Mouse (Mus musculus): ENCODE measurements around the gene Stk36. TPM values are rescaled to one million over a fixed set of nuclear protein-coding genes. Genes with fewer than 3 reads are reported as not detected.

Stk36 gene
- total RNA-seq (2023) = not detected

DNA sequence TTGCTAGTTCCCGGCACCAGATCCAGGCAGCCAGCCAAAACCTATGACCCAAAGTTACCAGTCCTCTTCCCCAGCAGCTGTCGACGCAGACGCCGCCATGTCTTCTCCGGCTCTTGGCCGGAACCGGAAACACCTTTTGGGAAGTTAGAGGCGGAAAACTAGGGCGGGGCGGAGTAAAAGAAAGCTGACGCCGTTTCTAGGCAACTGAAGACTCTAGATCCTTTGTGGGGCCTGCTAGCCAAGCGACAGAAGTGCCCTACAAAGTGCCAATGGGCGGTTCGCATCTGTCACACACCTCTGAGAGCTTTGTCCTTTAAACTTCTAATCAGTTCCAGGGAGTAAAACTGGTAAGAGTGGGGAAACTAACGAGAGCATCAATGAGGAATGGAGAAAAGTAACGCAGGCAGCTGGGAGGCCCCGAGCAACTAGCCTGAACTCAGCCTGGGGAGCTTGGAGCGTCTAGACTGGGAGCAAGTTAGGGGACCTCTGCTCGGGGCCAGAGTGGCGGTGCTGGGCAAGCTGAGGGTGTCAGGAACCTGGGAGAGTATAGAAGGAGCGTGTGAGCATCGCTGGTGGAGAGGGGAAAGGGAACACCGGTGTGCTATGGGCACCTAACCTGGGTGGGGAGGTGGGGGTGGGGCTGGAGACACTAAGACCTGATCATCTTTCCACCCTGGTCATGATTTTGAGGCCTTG is at the start of gene Stk36, which contains the start of gene Rnf25:
Gene Stk36, plus strand, starts transcription at position 179 of the 696 bp plus-strand sequence.
Gene Rnf25, minus strand, starts transcription at position 131 of the 696 bp plus-strand sequence.

DNA sequence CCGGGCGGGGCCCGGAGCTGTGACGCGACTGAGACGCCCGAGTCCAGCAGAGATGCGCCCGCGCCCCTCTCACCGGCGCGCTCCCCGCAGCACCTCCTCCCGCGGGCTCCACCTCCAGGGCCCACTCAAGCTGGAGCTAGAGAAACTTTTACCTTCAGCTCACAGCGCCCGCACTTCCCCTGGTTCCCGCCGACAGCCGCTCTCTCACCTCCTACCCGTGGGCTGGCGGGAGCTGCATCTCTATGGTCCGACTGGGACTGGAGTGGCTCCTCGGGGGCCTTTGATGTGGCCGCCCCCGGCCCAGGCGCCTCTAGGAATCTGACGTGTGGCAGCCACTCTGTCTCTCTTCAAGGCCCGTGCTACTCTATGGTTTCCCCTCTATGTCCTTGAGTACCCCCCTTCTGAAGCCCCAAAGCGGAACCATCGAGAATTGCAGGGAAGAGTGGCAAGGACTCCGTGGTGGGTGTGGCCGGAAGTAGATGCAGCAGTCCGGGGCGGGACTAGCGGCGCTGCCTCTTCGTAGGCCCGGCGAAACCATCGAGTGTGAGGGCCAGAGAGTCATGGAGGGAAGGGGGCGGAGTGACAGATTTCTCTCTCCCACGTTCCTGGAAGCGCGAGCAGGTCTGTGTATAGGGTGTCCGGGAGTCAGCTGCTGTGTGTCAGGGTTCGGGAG is 13.3 kb upstream of the Stk36 start, which contains the start of the genes Zfp142 and Bcs1l:
Gene Zfp142, minus strand, starts transcription at position 474 of the 673 bp plus-strand sequence.
Gene Bcs1l, plus strand, starts transcription at position 517 of the 673 bp plus-strand sequence.

DNA sequence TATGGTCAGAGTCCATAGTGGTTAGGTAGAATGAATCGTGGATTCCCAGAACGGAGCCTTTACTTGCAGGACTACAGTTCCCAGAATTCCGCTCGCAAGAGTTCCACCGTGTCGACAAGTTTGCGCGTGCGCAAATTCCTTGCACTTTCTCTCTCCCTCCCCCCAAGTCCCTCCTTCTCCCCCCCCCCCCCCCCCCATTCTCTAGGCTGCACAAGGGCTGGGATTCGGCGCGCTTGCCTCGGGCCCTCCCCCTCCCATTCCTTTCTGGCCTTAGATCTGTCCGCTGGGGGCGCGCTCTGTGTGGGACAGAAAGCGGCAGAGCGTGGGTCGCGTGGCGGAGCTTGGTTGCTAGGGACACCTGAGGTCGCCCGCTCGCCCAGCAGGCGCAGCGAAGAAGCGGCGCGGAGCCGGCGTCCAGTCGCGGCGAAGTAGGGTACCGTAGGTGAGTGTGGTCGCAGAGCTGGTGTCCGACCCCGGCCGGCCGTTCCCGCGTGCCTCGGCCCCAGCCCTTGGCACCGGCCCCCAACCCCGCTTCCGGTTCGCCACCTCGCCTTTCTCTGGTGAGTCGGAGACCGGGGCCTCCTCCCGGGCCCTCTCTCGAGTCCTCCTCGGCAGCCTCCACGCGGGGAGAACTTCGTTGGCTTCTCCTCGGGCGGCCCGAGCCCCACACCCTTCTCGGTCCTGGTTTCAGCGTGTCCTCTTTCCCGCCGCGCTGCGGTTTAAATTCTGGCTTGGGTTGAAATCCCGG is 60.4 kb downstream of the Stk36 start, which contains the start of gene Ttll4:
Gene Ttll4, plus strand, starts transcription at position 298 of the 748 bp plus-strand sequence.

Other genes with a start within 250 kb of the Stk36 start
- gene Catip, start 239.3 kb upstream of the Stk36 start, total RNA-seq (2023) = not detected
- 5.3 TPM for gene Slc11a1, start 226.2 kb upstream of the Stk36 start, total RNA-seq (2023)
- gene Ctdsp1, start 209.9 kb upstream of the Stk36 start, total RNA-seq (2023) = 105 TPM
- gene Vil1, start 192.1 kb upstream of the Stk36 start, total RNA-seq (2023) = 1.4 TPM
- gene Cnot9, start 95.4 kb upstream of the Stk36 start, total RNA-seq (2023) = 26.5 TPM
- gene Plcd4, start 58.6 kb upstream of the Stk36 start, total RNA-seq (2023) = not detected
- gene Usp37, start 57.2 kb upstream of the Stk36 start, total RNA-seq (2023) = 28.5 TPM
- 51.8 TPM for gene Zfp142, start 13.2 kb upstream of the Stk36 start, total RNA-seq (2023)
- gene Bcs1l, start 13.2 kb upstream of the Stk36 start, total RNA-seq (2023) = 8.1 TPM
- 44.4 TPM for gene Rnf25, start within 50 bp of the Stk36 start, total RNA-seq (2023)
- 59.9 TPM for gene Ttll4, start 60.3 kb downstream of the Stk36 start, total RNA-seq (2023)
- gene Cyp27a1, start 112.1 kb downstream of the Stk36 start, total RNA-seq (2023) = 0.33 TPM
- gene Prkag3, start 147.8 kb downstream of the Stk36 start, total RNA-seq (2023) = not detected
- gene Wnt6, start 170.4 kb downstream of the Stk36 start, total RNA-seq (2023) = not detected
- gene Wnt10a, start 190.1 kb downstream of the Stk36 start, total RNA-seq (2023) = 0.24 TPM